Mouse (Mus musculus) MEL (cell line): ENCODE results near the gene Ptprk. TPM values are rescaled to one million over a fixed set of nuclear protein-coding genes. Genes with fewer than 3 reads are reported as not detected.

Experiments used
- DNase-seq: peaks from one replicate; pipeline ENCODE4 v3.0.0; 2011; ENCODE audit warnings: low read depth, low spot score
- H3K27ac ChIP-seq: 2 replicates; pipeline ENCODE4 v1.5.1; 2012; ENCODE audit warnings: low read depth, mild to moderate bottlenecking, control low read depth, low read length, moderate library complexity; ENCODE audit not compliant: control insufficient read depth
- H3K27me3 ChIP-seq, 2 experiments: fragments of 150-350 bp in 1 of 2; sonication (generic) in 1 of 2; 2 replicates each; pipeline ENCODE4 v1.6.1; 2012; ENCODE audit warnings: low read length in 2 of 2, mild to moderate bottlenecking in 2 of 2, improper control_type of control experiment in 1 of 2, moderate library complexity in 1 of 2; ENCODE audit not compliant: insufficient read depth in 2 of 2, control insufficient read depth in 1 of 2
- H3K36me3 ChIP-seq, 2 experiments: 2 replicates each; pipeline ENCODE4 v1.6.1; 2012 to 2014; ENCODE audit warnings: low read length in 2 of 2, improper control_type of control experiment in 1 of 2, inconsistent platforms in 1 of 2, mild to moderate bottlenecking in 1 of 2; ENCODE audit not compliant: insufficient read depth in 2 of 2, control insufficient read depth in 1 of 2
- H3K4me1 ChIP-seq, 2 experiments: fragments of 150-350 bp in 1 of 2; sonication (generic) in 1 of 2; 2 replicates each; pipeline ENCODE4 v1.6.1; 2012; ENCODE audit warnings: low read length in 2 of 2, improper control_type of control experiment in 1 of 2, mild to moderate bottlenecking in 1 of 2; ENCODE audit not compliant: insufficient read depth in 2 of 2, control insufficient read depth in 1 of 2
- H3K4me3 ChIP-seq, 2 experiments: fragments of 150-350 bp in 1 of 2; sonication (generic) in 1 of 2; 2 replicates each; pipeline ENCODE4 v1.5.1; 2012; ENCODE audit warnings: low read depth in 2 of 2, low read length in 2 of 2, mild to moderate bottlenecking in 2 of 2, moderate library complexity in 2 of 2, control low read depth in 1 of 2, improper control_type of control experiment in 1 of 2; ENCODE audit not compliant: control insufficient read depth in 1 of 2, insufficient read depth in 1 of 2
- H3K79me2 ChIP-seq: 2 replicates; pipeline ENCODE4 v1.6.1; 2012; ENCODE audit warnings: mild to moderate bottlenecking, low read length, moderate library complexity; ENCODE audit not compliant: control insufficient read depth, poor library complexity, insufficient read depth
- H3K9ac ChIP-seq: 2 replicates; pipeline ENCODE4 v1.6.1; 2012; ENCODE audit warnings: low read depth, mild to moderate bottlenecking, control low read depth, low read length, moderate library complexity; ENCODE audit not compliant: control insufficient read depth, poor library complexity, severe bottlenecking
- H3K9me3 ChIP-seq: fragments of 150-350 bp; sonication (generic); replicated peaks from 2 replicates; pipeline ENCODE4 v1.6.1; 2012; ENCODE audit warnings: mild to moderate bottlenecking, low read length, improper control_type of control experiment, moderate library complexity; ENCODE audit not compliant: insufficient read depth
- BHLHE40 ChIP-seq: IDR thresholded peaks from 2 replicates; pipeline ENCODE4 v1.6.1; 2012; ENCODE audit warnings: low read depth, mild to moderate bottlenecking, inconsistent platforms, low read length, improper control_type of control experiment, borderline replicate concordance
- CHD1 ChIP-seq: IDR thresholded peaks from 2 replicates; pipeline ENCODE4 v1.6.1; 2012; ENCODE audit warnings: low read depth, mild to moderate bottlenecking, inconsistent platforms, low read length, improper control_type of control experiment
- CTCF ChIP-seq, 3 experiments: IDR thresholded peaks in 2 of 3; conservative IDR thresholded peaks in 1 of 3; 2 replicates each; pipeline ENCODE4 v1.5.1; 2011 to 2012; ENCODE audit warnings: low read length in 3 of 3, low read depth in 2 of 3, mild to moderate bottlenecking in 2 of 3, improper control_type of control experiment in 1 of 3, inconsistent platforms in 1 of 3, mixed read lengths in 1 of 3, moderate library complexity in 1 of 3; ENCODE audit not compliant: control insufficient read depth in 1 of 3, insufficient read depth in 1 of 3, poor library complexity in 1 of 3, severe bottlenecking in 1 of 3
- ELF1 ChIP-seq: IDR thresholded peaks from 2 replicates; pipeline ENCODE4 v1.6.1; 2014; ENCODE audit warnings: low read depth, mild to moderate bottlenecking, inconsistent platforms, low read length, improper control_type of control experiment, moderate library complexity
- EP300 ChIP-seq, 2 experiments: IDR thresholded peaks; 2 replicates each; pipeline ENCODE4 v1.6.1; 2011; ENCODE audit warnings: improper control_type of control experiment in 2 of 2, low read length in 2 of 2, low read depth in 1 of 2, mild to moderate bottlenecking in 1 of 2
- GABPA ChIP-seq: IDR thresholded peaks from 2 replicates; pipeline ENCODE4 v1.6.1; 2012; ENCODE audit warnings: low read depth, mild to moderate bottlenecking, inconsistent platforms, low read length, improper control_type of control experiment, moderate library complexity
- GATA1 ChIP-seq: IDR thresholded peaks from 2 replicates; pipeline ENCODE4 v1.6.1; 2011; ENCODE audit warnings: low read depth, low read length, improper control_type of control experiment
- MAFK ChIP-seq: IDR thresholded peaks from 2 replicates; pipeline ENCODE4 v1.6.1; 2011; ENCODE audit warnings: low read depth, mild to moderate bottlenecking, low read length, improper control_type of control experiment, borderline replicate concordance
- MAX ChIP-seq: IDR thresholded peaks from 2 replicates; pipeline ENCODE4 v1.6.1; 2011; ENCODE audit warnings: low read length, improper control_type of control experiment
- MEF2A ChIP-seq: IDR thresholded peaks from 2 replicates; pipeline ENCODE4 v1.6.1; 2014; ENCODE audit warnings: low read depth, mild to moderate bottlenecking, inconsistent platforms, low read length, improper control_type of control experiment; ENCODE audit not compliant: poor library complexity, insufficient replicate concordance, severe bottlenecking; ENCODE audit errors: extremely low read depth
- MXI1 ChIP-seq: IDR thresholded peaks from 2 replicates; pipeline ENCODE4 v1.6.1; 2011; ENCODE audit warnings: mild to moderate bottlenecking, low read depth, low read length, improper control_type of control experiment
- MYB ChIP-seq: IDR thresholded peaks from 2 replicates; pipeline ENCODE4 v1.6.1; 2011; ENCODE audit warnings: mild to moderate bottlenecking, low read depth, low read length, improper control_type of control experiment
- NELFE ChIP-seq: IDR thresholded peaks from 2 replicates; pipeline ENCODE4 v1.6.1; 2011; ENCODE audit warnings: low read depth, low read length, improper control_type of control experiment
- NRF1 ChIP-seq: IDR thresholded peaks from 2 replicates; pipeline ENCODE4 v1.6.1; 2014; ENCODE audit warnings: low read depth, mild to moderate bottlenecking, inconsistent platforms, low read length, improper control_type of control experiment, moderate library complexity; ENCODE audit not compliant: poor library complexity, insufficient read depth, severe bottlenecking
- POLR2AphosphoS2 ChIP-seq: IDR thresholded peaks from 2 replicates; pipeline ENCODE4 v1.6.1; 2011; ENCODE audit warnings: low read length, improper control_type of control experiment
- POLR2AphosphoS5 ChIP-seq: IDR thresholded peaks from 2 replicates; pipeline ENCODE4 v1.6.1; 2012; ENCODE audit warnings: low read depth, borderline replicate concordance, mild to moderate bottlenecking, inconsistent platforms, low read length, moderate library complexity, mixed read lengths
- RCOR1 ChIP-seq: IDR thresholded peaks from 2 replicates; pipeline ENCODE4 v1.6.1; 2012; ENCODE audit warnings: low read depth, mild to moderate bottlenecking, inconsistent platforms, low read length, improper control_type of control experiment
- SIN3A ChIP-seq: IDR thresholded peaks from 2 replicates; pipeline ENCODE4 v1.6.1; 2012; ENCODE audit warnings: low read length, improper control_type of control experiment, inconsistent platforms
- SMC3 ChIP-seq: IDR thresholded peaks from 2 replicates; pipeline ENCODE4 v1.6.1; 2011; ENCODE audit warnings: low read depth, low read length, improper control_type of control experiment
- TBP ChIP-seq: IDR thresholded peaks from 2 replicates; pipeline ENCODE4 v1.8.0; 2011; ENCODE audit warnings: low read depth, low read length, improper control_type of control experiment
- UBTF ChIP-seq: IDR thresholded peaks from 2 replicates; pipeline ENCODE4 v1.6.1; 2012; ENCODE audit warnings: low read depth, mild to moderate bottlenecking, inconsistent platforms, low read length, improper control_type of control experiment, moderate library complexity, borderline replicate concordance; ENCODE audit not compliant: insufficient read depth
- USF2 ChIP-seq, 2 experiments: IDR thresholded peaks; 2 replicates each; pipeline ENCODE4 v1.6.1; 2011 to 2012; ENCODE audit warnings: improper control_type of control experiment in 2 of 2, low read length in 2 of 2, borderline replicate concordance in 1 of 2, inconsistent platforms in 1 of 2, low read depth in 1 of 2, mild to moderate bottlenecking in 1 of 2; ENCODE audit not compliant: insufficient read depth in 1 of 2
- ZC3H11A ChIP-seq: IDR thresholded peaks from 2 replicates; pipeline ENCODE4 v1.6.1; 2012; ENCODE audit warnings: low read depth, mild to moderate bottlenecking, inconsistent platforms, low read length, improper control_type of control experiment
- ZKSCAN1 ChIP-seq: IDR thresholded peaks from 2 replicates; pipeline ENCODE4 v1.6.1; 2012; ENCODE audit warnings: low read depth, mild to moderate bottlenecking, inconsistent platforms, low read length, improper control_type of control experiment, moderate library complexity
- ZNF384 ChIP-seq: IDR thresholded peaks from 2 replicates; pipeline ENCODE4 v1.6.1; 2012; ENCODE audit warnings: low read depth, mild to moderate bottlenecking, inconsistent platforms, low read length, improper control_type of control experiment
- polyA plus RNA-seq, 2 experiments: library from polyadenylated mRNA; stranded (reverse) in 1 of 2; unstranded in 1 of 2; fragments of >175 nt in 1 of 2; fragments of >200 nt in 1 of 2; gene quantifications; 2 replicates each; pipeline versions ENCODE4 v1.2.1 to v1.2.4; 2012; ENCODE audit warnings: low replicate concordance in 2 of 2, low read depth in 1 of 2; ENCODE audit not compliant: insufficient read length in 2 of 2, insufficient read depth in 1 of 2, missing spikeins in 1 of 2
- total RNA-seq: library from RNA; depleted of rRNA; stranded (reverse); fragments of 300-350 nt; gene quantifications from 2 replicates; pipeline ENCODE4 v1.2.3, GENCODE M21; 2012

The Ptprk gene
- total and polyA plus RNA-seq, 3 experiments = under 0.01 TPM; not detected in 2

DNA sequence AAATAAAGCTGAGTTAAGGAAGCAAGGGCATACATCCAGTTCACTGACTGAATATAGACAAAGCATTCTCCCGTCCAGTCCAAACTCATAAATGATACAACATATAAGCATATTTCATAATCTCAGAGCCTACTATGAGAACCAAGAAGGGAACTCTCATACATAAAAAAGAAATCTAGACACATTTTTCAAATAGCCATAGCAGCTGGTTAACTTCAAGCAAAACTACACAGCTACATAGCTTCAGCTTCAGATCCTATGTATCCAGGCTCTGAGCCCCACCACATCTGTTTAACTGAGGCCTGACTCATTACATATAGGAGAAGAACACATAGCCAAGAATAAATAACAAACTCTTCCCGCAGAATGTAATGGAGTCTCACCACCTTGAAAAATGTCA, 539.8 kb downstream of the Ptprk start:
- Histone ChIP-seq H3K36me3 (no peaks in the 10 kb centered on the region), H3K27ac (no peak overlapping the region), H3K9ac (no peak overlapping the region), H3K9me3 (no peaks in the 10 kb centered on the region), H3K4me3 (no peak overlapping the region), H3K27me3 (no peaks in the 10 kb centered on the region), H3K4me1 (no peaks in the 10 kb centered on the region), H3K79me2 (no peaks in the 10 kb centered on the region)
- DNase-seq = no peak
- TF ChIP-seq NRF1 (no peak), MYB (no peak), RCOR1 (no peak), MAFK (no peak), BHLHE40 (no peak), GABPA (no peak), SMC3 (no peak), ZC3H11A (no peak), POLR2AphosphoS5 (no peak), MXI1 (no peak), MAX (no peak), EP300 (IDR thresholded peaks at IDR 0.05; ENCODE audit: low read depth in 1 of 2, low read length in 2 of 2) (no peak), ELF1 (no peak), USF2 (IDR thresholded peaks at IDR 0.05; ENCODE audit: borderline replicate concordance in 1 of 2, insufficient read depth in 1 of 2, low read depth in 1 of 2, low read length in 2 of 2) (no peak), TBP (no peak)

DNA sequence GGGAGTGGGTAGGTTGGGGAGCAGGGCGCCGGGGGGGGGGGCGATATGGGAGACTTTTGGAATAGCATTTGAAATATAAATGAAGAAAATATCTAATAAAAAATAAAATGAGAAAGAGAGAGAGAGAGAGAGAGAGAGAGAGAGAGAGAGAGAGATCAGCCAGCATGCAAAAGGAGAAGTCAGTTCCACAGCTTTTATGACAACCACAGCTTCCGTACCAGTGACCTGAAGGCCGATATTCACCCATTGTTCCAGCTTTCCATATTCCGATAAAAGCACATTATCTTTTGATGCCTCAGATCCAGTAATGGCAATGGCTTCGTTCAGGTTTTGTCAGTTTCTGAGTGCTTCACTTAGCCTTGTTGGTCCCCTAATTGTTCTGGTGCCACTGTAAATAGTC, 542.6 kb downstream of the Ptprk start:
- Histone ChIP-seq H3K27me3 (no peaks in the 10 kb centered on the region), H3K27ac (no peak overlapping the region), H3K4me1 (no peaks in the 10 kb centered on the region), H3K9me3 (no peaks in the 10 kb centered on the region), H3K4me3 (no peak overlapping the region), H3K36me3 (no peaks in the 10 kb centered on the region), H3K79me2 (no peaks in the 10 kb centered on the region), H3K9ac (no peak overlapping the region)
- no peak for DNase-seq
- TF ChIP-seq GATA1 (no peak), SIN3A (no peak), MEF2A (no peak), MYB (no peak), ZKSCAN1 (no peak), NELFE (no peak), CTCF (IDR thresholded peaks at IDR 0.05 in 2 of 3, conservative IDR thresholded peaks at IDR 0.05 in 1 of 3; ENCODE audit: control insufficient read depth in 1 of 3, insufficient read depth in 1 of 3, low read depth in 2 of 3, low read length in 3 of 3, poor library complexity in 1 of 3, severe bottlenecking in 1 of 3) (no peak), ZNF384 (no peak), UBTF (no peak), CHD1 (no peak), MAFK (no peak), POLR2AphosphoS2 (no peak)
